Mouse (Mus musculus): ENCODE results near the gene Neurl4.

GRCm38 (mm10) chr11:69911701-69912100 is 10.8 kb downstream of the Neurl4 start:
- no peak for TF ChIP-seq POLR2A (IDR thresholded peaks at IDR 0.05; ENCODE audit: extremely low read depth, insufficient read depth, low read length)
- TF ChIP-seq CTCF (IDR thresholded peaks at IDR 0.05; ENCODE audit: extremely low read depth, insufficient read depth, low read length), result no peak
